Mouse (Mus musculus): Measurements from ENCODE around the gene Ndufab1.

Ndufab1 gene

GRCm38 (mm10) chr7:122101747-122102244 lies at the start of gene Ndufab1:
TSS of gene Ndufab1 (minus strand) at chr7:122101886.
- DNase-seq (ENCODE audit: low read depth, low spot score), result peak; percentile 94

DNA sequence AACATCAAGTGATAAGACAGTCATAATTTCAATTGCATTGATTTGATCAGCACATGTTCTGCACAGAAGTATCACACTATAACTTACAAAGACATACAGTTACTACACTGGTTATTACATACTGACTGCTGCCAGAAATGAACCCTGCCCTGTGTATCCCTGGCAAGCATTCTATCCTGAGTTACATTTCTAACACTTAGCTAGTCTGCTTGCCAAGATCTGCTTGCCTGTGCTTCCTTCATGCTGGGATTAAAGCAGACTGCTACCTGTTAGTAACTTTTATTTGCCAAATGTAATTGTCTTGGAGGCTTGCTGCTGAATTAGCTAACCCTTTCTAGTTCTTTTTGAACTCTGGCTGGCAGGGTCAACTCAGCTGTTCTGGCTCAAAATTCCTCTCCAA lies 39.3 kb upstream of the Ndufab1 start:
- no peak for DNase-seq (ENCODE audit: low read depth, low spot score)

DNA sequence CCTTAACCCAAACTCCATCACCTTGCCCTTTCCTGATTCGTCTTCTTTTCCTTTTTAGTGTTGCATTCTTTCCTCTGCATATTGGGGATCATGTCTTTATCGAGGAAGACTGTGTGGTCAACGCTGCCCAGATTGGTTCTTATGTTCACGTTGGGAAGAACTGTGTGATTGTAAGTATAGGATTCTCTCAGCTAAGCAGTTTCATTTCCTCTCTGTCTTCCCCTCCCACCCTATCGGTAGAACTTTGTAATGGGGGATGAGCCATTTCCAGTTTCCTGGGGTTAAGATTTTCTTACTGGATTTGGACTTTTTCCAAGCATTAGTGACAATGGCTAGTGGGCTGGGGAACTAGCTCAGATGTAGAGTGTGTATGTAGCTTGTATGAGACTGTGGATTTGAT lies 36.5 kb upstream of the Ndufab1 start:
- no peak for DNase-seq (ENCODE audit: low read depth, low spot score)

DNA sequence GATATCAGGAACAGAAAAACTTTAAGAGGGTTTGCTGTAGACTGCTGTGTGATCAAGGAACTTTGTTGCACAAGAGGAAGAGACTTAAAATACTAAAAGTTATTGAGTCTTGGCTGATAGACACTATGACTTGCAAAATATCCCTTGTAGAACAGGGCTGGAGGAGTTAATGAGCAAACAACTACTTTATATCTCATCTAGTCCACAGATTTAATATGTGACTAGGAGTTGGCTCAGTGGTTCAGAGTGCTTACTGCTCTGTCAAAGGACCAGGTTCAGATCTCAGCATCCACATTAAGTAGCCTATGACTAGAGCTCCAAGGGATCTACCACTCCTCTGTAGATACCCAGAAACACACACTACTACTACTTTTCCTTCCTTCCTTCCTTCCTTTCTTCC lies 35.4 kb upstream of the Ndufab1 start:
- no peak for DNase-seq (ENCODE audit: low read depth, low spot score)

DNA sequence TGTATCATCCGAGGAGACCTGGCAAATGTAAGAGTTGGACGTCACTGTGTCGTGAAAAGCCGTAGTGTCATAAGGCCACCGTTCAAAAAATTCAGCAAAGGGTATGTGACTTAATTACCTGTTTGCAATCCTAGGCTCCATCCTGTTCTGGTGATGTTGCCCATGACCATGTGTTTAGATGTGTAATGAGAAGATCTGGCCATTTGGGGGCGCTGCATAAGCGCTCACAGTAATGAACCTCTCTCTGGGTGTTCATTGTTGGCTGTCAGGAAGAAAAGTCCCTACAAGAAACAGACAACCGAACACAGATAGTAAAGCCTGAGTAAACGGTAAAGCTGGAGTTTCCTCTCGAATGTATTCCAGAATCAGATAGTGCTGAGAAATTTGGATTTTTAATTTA lies 33.4 kb upstream of the Ndufab1 start:
- DNase-seq (ENCODE audit: low read depth, low spot score), result peak; percentile 62

DNA sequence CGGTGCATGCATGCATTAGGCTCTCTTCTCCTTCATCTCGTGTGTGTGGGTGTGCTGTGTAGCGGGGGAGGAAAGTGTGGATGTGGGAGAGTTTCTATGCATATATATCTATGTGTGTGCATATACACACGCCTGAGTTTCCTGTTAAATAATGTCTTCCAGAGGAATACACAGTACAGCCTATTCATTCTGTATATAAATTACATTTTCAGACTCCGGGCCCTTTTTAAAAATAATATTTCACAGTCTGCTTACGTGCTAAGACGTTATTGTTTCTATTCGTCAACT lies 31.6 kb upstream of the Ndufab1 start:
- no peak for DNase-seq (ENCODE audit: low read depth, low spot score)

DNA sequence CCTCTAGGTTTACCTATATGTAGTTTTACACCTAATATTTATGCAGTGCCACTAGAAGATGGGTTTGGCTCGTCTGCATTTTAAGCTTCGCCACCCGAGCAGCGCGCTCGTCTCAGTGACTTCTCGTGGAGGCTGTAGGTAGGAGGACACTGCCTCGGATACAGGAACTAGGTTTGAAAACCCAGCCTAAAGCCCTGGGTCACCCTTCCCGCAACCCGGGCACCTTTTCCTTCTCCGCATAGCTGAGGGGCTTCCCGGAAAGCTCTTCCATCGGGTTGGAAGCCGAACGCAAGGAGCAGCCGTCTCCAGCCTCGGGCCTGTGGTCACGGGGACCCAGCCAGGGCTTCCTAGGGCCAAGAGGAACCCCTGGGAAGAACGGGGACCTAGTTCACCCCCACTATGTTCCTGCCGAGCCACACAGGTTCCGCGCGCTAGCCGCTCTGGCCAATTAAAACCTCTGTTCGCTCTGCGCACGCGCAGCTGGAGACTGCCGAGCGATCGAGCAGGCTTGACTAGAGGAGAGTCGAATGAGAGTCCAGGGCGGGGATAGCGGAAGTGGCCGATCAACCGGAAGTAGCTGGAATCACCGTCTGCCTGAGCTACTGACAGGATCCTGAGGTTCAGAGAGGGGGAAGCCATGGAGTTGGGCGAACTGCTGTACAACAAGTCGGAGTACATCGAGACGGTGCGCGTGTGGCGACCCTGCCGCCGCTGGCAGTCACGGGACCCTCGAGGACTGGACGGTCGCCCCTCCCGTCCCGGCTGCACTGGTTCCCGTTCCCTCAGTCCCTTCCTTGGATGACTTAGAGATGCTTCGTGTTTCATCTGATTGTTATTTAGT lies 31.0 kb upstream of the Ndufab1 start, which contains the start of the genes Palb2 and Dctn5:
Palb2 (minus strand) TSS at position 489 of the 841 bp plus-strand sequence.
Dctn5 (plus strand) TSS at position 545 of the 841 bp plus-strand sequence.
- DNase-seq (ENCODE audit: low read depth, low spot score), result peak; percentile 98

DNA sequence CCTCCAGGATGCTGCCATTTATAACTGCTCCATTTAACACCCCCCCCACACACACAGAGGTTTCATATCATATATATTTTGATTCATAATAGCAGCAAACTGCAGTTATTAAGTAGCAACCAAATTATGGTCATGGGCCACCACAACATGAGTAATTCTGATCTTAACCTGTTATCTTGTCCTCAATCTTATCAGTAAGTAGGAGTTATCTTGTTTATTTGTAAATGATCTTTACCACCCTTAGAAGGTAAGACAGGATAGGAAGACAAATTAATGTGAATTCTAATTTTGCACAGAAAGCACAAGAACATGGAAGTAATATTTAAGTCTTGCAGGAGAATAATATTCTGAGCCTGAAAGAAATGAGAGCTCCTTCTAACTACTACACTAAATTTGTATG lies 30.1 kb upstream of the Ndufab1 start:
- DNase-seq (ENCODE audit: low read depth, low spot score), result no peak

DNA sequence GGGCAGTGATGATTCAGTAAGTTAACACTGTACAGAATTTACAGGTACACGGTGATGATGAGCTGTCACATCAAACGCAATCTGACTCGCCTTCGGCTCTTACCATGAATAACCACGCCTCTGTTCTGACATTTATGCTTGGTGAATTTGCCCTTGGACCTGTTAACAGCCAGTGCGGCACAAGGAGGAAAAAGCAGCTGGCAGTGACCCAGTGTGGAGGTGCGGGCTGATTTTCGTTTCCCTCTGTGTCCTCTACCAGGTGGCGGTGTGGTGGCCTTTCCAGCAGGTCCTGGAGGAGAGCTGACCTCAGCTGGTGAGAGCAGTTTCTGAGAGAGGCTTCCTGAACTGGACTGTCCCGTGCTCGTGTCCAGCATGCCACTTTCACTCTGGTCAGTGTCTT lies 25.3 kb upstream of the Ndufab1 start:
- DNase-seq (ENCODE audit: low read depth, low spot score), result no peak

GRCm38 (mm10) chr7:122125636-122126035 lies 23.9 kb upstream of the Ndufab1 start:
- DNase-seq (ENCODE audit: low read depth, low spot score), result no peak

DNA sequence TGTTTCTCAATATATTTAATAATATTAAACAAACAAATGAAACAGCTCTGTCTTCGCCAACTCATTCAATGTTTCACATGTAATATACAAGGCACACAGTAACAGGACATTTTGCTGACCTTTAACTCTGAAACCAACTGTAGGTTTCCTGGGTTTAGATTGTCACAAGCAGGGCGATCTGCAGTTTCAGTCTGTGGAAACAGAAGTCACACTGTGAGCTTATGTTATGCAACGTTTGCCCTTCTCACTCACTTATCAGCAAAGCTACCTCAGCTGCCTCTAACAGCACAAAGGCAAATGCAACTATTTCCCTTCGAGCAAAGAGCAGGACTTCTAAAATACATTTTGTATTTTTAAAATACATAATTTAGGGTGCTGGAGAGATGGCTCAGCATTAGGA lies 21.8 kb upstream of the Ndufab1 start:
- DNase-seq (ENCODE audit: low read depth, low spot score), result no peak

- DNase-seq (ENCODE audit: low read depth, low spot score), result no peak
Measured at GRCm38 (mm10) chr7:122108206-122108605, 6.5 kb upstream of the Ndufab1 start.

- peak; percentile 46 for DNase-seq (ENCODE audit: low read depth, low spot score)
Measured at GRCm38 (mm10) chr7:122101014-122101746, 506 bp downstream of the Ndufab1 start.

GRCm38 (mm10) chr7:122099222-122099621 lies 2.5 kb downstream of the Ndufab1 start:
- DNase-seq (ENCODE audit: low read depth, low spot score), result peak; percentile 85

DNA sequence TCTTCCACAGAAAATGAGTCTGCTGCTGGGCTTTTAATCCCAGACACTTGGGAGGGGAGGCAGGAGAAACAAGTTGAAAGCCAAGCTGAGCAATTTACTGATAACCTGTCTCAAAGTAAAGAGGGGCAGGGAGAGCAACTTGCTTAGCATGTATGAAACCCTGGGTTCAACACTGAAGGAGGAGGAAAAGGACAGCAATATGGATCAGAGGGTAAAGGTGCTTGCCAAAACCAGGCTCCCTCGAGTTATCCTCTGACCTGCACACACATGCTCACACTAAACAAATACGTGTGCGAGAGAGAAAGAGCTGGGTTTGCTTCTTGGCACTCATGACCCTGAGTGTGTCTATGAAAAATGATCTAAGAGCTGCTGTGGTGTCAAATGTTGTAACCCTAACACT lies 3.7 kb downstream of the Ndufab1 start:
- no peak for DNase-seq (ENCODE audit: low read depth, low spot score)

GRCm38 (mm10) chr7:122094564-122095330 lies 6.9 kb downstream of the Ndufab1 start:
- peak; percentile 35 for DNase-seq (ENCODE audit: low read depth, low spot score)

DNA sequence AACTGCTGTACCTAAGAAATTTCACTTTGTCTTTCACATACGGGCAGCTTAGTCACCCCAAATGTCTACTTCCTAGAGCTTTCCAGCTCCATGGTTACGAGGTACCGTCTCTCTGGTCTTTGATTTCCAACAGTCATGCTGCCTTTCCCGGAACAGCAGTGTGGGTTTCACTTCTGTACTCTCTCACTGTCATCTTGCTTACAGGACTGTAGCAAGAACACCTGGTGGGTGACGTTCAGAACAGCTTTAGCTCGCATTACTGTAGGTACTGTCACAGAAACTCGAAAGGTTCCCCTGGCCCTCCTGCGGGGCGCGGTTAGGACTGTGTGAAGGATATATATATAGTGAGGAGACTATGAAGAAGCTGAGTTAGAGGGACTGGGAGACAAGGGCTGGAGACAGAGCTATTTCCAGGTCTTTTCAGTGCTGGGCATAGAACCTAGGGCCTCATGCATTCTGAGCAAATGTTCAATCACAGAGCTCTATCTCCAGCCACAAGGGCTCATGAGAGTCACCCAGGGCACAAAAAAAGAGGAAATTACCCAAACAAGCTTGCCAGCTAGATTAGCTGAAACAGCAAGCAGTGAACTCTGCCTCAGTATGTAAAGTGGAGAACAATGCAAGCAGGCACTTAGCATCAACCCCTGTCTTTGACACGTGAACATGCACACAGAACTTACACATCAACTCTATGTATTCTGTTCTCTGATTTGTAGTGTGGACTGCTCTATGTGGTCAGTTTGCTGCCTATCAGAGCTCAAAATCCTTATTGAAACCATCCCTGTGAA lies 14.3 kb downstream of the Ndufab1 start:
- no peak for DNase-seq (ENCODE audit: low read depth, low spot score)

GRCm38 (mm10) chr7:122081071-122081470 lies 20.6 kb downstream of the Ndufab1 start:
- DNase-seq (ENCODE audit: low read depth, low spot score), result no peak

DNA sequence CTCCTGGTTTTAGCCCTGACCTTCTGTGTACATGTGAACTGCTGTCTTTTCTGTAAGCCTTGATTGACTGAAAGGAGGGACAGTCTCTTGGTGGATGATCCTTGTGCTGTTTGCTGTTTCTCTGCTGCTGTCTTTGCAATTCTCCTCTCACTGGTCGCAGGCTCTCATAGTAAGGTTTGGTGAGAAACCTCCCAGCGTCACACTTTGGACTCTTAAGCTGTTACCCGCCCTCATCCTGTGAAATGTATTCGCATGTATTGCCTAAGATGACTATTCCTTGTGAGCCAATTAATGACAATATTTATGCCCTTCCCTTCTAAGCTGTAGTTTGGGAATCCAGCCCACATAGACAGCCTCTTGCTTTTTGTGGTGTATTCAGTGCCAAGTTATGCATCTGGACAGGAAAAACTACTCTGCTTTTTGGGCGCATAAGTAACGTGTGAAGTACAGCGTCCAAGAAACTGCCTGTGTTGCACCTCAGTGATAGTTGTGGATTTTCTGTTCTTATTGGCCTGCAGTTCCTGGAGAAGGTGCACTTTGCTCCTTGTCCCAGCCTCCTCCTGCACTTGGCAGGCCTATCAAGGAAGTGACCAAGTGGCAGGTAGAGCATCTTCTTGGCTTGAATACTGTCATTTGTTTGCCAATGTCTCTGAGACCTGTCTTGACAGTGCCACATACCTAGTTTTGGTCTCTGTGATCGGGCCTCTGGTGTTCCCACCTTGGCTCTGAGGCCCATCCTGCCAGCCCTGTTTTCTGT lies 21.7 kb downstream of the Ndufab1 start:
- no peak for DNase-seq (ENCODE audit: low read depth, low spot score)

GRCm38 (mm10) chr7:122074374-122074773 lies 27.3 kb downstream of the Ndufab1 start:
- DNase-seq (ENCODE audit: low read depth, low spot score), result no peak

Data from CD4-positive, CD25-positive, alpha-beta regulatory T cell, adult 2 months (primary cell).